Mouse (Mus musculus): ENCODE data around the gene Upf3b. TPM values are rescaled to one million over a fixed set of nuclear protein-coding genes. Genes with fewer than 3 reads are reported as not detected.

Upf3b gene
- polyA plus RNA-seq, 1 experiment from 2014 or later: 19.0 TPM

GRCm38 (mm10) chrX:37048066-37048889 lies 61.8 kb downstream of the Upf3b start, which contains the start of gene Sowahd:
Gene Sowahd (plus strand): TSS chrX:37048845.
- DNase-seq: no peak
- no peaks in the 10 kb centered on the region for H3K36me3 ChIP-seq (ENCODE audit: insufficient read depth)
- peak within 1 kb of the TSS; percentile 32 for H3K4me3 ChIP-seq (ENCODE audit: low read depth, low read length)
- H3K4me2 ChIP-seq: peak within 1 kb of the TSS; percentile 59
- H3K27me3 ChIP-seq (ENCODE audit: insufficient read depth, low read length): peaks cover 42% of the 10 kb centered on the region
- no peak for ATAC-seq (ENCODE audit: insufficient read depth)
- WGBS: 8% methylated on average over 35 of the region's 38 CpGs
- H3K9ac ChIP-seq: 0 out of 2 replicates have a peak within 1 kb of the TSS, but pooled peaks have one; percentile 3
- no peak within 1 kb of the TSS for H3K27ac ChIP-seq (ENCODE audit: low read depth)
- H3K4me1 ChIP-seq (ENCODE audit: insufficient read depth): no peaks in the 10 kb centered on the region
- H3K9me3 ChIP-seq (ENCODE audit: low read depth, low read length): no peaks in the 10 kb centered on the region
- TF ChIP-seq CTCF (IDR thresholded peaks at IDR 0.05; ENCODE audit: low read depth): no peak

- peak; percentile 75 for DNase-seq
- no peak overlapping the region for H3K9ac ChIP-seq
- H3K36me3 ChIP-seq (ENCODE audit: insufficient read depth): no peaks in the 10 kb centered on the region
- ATAC-seq (ENCODE audit: insufficient read depth): no peak
- TF ChIP-seq CTCF (IDR thresholded peaks at IDR 0.05; ENCODE audit: low read depth): peak; percentile 66
- 15% methylated on average over 9 of the region's 9 CpGs for WGBS
- peaks cover 12% of the 10 kb centered on the region for H3K27me3 ChIP-seq (ENCODE audit: insufficient read depth, low read length)
- H3K27ac ChIP-seq (ENCODE audit: low read depth): no peak overlapping the region
- H3K9me3 ChIP-seq (ENCODE audit: low read depth, low read length): no peaks in the 10 kb centered on the region
- H3K4me1 ChIP-seq (ENCODE audit: insufficient read depth): no peaks in the 10 kb centered on the region
- no peak overlapping the region for H3K4me3 ChIP-seq (ENCODE audit: low read depth, low read length)
- H3K4me2 ChIP-seq: no peak overlapping the region
Measured at GRCm38 (mm10) chrX:37042726-37043125, 67.4 kb downstream of the Upf3b start.

Other genes starting within 250 kb of the Upf3b start
- gene Ube2a, start 236.4 kb downstream of the Upf3b start, polyA plus RNA-seq (2014; fragmentation: Nextera tagmentation; extraction: Ambion mirVana): 134 and 140 TPM in 2 replicates
- 37.9 and 39.2 TPM in 2 replicates for gene C330007P06Rik, start 236.2 kb downstream of the Upf3b start, polyA plus RNA-seq (2014; fragmentation: Nextera tagmentation; extraction: Ambion mirVana)
- gene Nkrf, start 207.4 kb downstream of the Upf3b start, polyA plus RNA-seq (2014; fragmentation: Nextera tagmentation; extraction: Ambion mirVana): 2.8 and 2.9 TPM in 2 replicates
- gene Sept6, start 118.5 kb downstream of the Upf3b start, polyA plus RNA-seq (2014; fragmentation: Nextera tagmentation; extraction: Ambion mirVana): 18.6 and 19.7 TPM in 2 replicates
- gene Sowahd, start 61.5 kb downstream of the Upf3b start, polyA plus RNA-seq (2014; fragmentation: Nextera tagmentation; extraction: Ambion mirVana): 0.18 TPM in 1 of 2 replicates, not detected in the other
- 600 and 683 TPM in 2 replicates for gene Rpl39, start 24.9 kb downstream of the Upf3b start, polyA plus RNA-seq (2014; fragmentation: Nextera tagmentation; extraction: Ambion mirVana)
- 13.6 and 15.9 TPM in 2 replicates for gene Nkap, start 16.5 kb upstream of the Upf3b start, polyA plus RNA-seq (2014; fragmentation: Nextera tagmentation; extraction: Ambion mirVana)
- 0.09 TPM in 1 of 2 replicates, not detected in the other for gene Akap14, start 58.5 kb upstream of the Upf3b start, polyA plus RNA-seq (2014; fragmentation: Nextera tagmentation; extraction: Ambion mirVana)
- 387 and 422 TPM in 2 replicates for gene Ndufa1, start 80.8 kb upstream of the Upf3b start, polyA plus RNA-seq (2014; fragmentation: Nextera tagmentation; extraction: Ambion mirVana)
- 9.2 and 11.0 TPM in 2 replicates for gene Rnf113a1, start 80.9 kb upstream of the Upf3b start, polyA plus RNA-seq (2014; fragmentation: Nextera tagmentation; extraction: Ambion mirVana)
- gene Gm9, start 100.7 kb upstream of the Upf3b start, polyA plus RNA-seq (2014; fragmentation: Nextera tagmentation; extraction: Ambion mirVana): not detected in 2 replicates
- gene Rhox1, start 111.9 kb upstream of the Upf3b start, polyA plus RNA-seq (2014; fragmentation: Nextera tagmentation; extraction: Ambion mirVana): not detected in 2 replicates
- not detected in 2 replicates for gene Rhox2a, start 134.7 kb upstream of the Upf3b start, polyA plus RNA-seq (2014; fragmentation: Nextera tagmentation; extraction: Ambion mirVana)
- gene Rhox3a, start 139.6 kb upstream of the Upf3b start, polyA plus RNA-seq (2014; fragmentation: Nextera tagmentation; extraction: Ambion mirVana): not detected in 2 replicates
- gene Rhox4a, start 155.0 kb upstream of the Upf3b start, polyA plus RNA-seq (2014; fragmentation: Nextera tagmentation; extraction: Ambion mirVana): not detected in 2 replicates

Data from lung, embryonic 14.5 days (tissue).